Mouse (Mus musculus): ENCODE measurements at regions not wholly inside any gene's neighbourhood (a gene's known extent, or its start where the extent isn't known, plus 50 kb on each side); places are given as distances from the start of the nearest gene placed in this dataset.

- no peak for ATAC-seq (replicated peaks; ENCODE audit: low FRiP score, poor library complexity, severe bottlenecking)
Measured at GRCm38 (mm10) chr13:28508184-28508583, 250.9 kb downstream of the Gm11361 start.

GRCm38 (mm10) chr13:28507783-28508182, 250.5 kb downstream of the Gm11361 start:
- ATAC-seq (replicated peaks; ENCODE audit: low FRiP score, poor library complexity, severe bottlenecking) = no peak

GRCm38 (mm10) chr13:28504340-28504739, 247.0 kb downstream of the Gm11361 start:
- ATAC-seq (replicated peaks; ENCODE audit: low FRiP score, poor library complexity, severe bottlenecking) = no peak

- no peak for ATAC-seq (replicated peaks; ENCODE audit: low FRiP score, poor library complexity, severe bottlenecking)
Measured at GRCm38 (mm10) chr13:28502171-28502570, 244.8 kb downstream of the Gm11361 start.

- no peak for ATAC-seq (replicated peaks; ENCODE audit: low FRiP score, poor library complexity, severe bottlenecking)
Measured at GRCm38 (mm10) chr13:28500697-28501096, 243.4 kb downstream of the Gm11361 start.

GRCm38 (mm10) chr13:28497483-28497882, 240.2 kb downstream of the Gm11361 start:
- no peak for ATAC-seq (replicated peaks; ENCODE audit: low FRiP score, poor library complexity, severe bottlenecking)

- ATAC-seq (replicated peaks; ENCODE audit: low FRiP score, poor library complexity, severe bottlenecking) = no peak
Measured at GRCm38 (mm10) chr13:28492015-28492414, 234.7 kb downstream of the Gm11361 start.

GRCm38 (mm10) chr13:28483727-28484126, 226.4 kb downstream of the Gm11361 start:
- no peak for ATAC-seq (replicated peaks; ENCODE audit: low FRiP score, poor library complexity, severe bottlenecking)

GRCm38 (mm10) chr13:28481224-28481965, 224.1 kb downstream of the Gm11361 start:
- ATAC-seq (replicated peaks; ENCODE audit: low FRiP score, poor library complexity, severe bottlenecking) = no peak

GRCm38 (mm10) chr13:28466151-28466550, 208.8 kb downstream of the Gm11361 start:
- ATAC-seq (replicated peaks; ENCODE audit: low FRiP score, poor library complexity, severe bottlenecking) = no peak

- ATAC-seq (replicated peaks; ENCODE audit: low FRiP score, poor library complexity, severe bottlenecking) = no peak
Measured at GRCm38 (mm10) chr13:28465187-28465880, 208.0 kb downstream of the Gm11361 start.

- ATAC-seq (replicated peaks; ENCODE audit: low FRiP score, poor library complexity, severe bottlenecking) = no peak
Measured at GRCm38 (mm10) chr13:28461281-28461680, 204.0 kb downstream of the Gm11361 start.

- no peak for ATAC-seq (replicated peaks; ENCODE audit: low FRiP score, poor library complexity, severe bottlenecking)
Measured at GRCm38 (mm10) chr13:28457403-28457802, 200.1 kb downstream of the Gm11361 start.

GRCm38 (mm10) chr13:28455878-28456277, 198.6 kb downstream of the Gm11361 start:
- ATAC-seq (replicated peaks; ENCODE audit: low FRiP score, poor library complexity, severe bottlenecking) = no peak

GRCm38 (mm10) chr13:28455016-28455415, 197.7 kb downstream of the Gm11361 start:
- no peak for ATAC-seq (replicated peaks; ENCODE audit: low FRiP score, poor library complexity, severe bottlenecking)

GRCm38 (mm10) chr13:28450699-28451445, 193.5 kb downstream of the Gm11361 start:
- ATAC-seq (replicated peaks; ENCODE audit: low FRiP score, poor library complexity, severe bottlenecking) = no peak

- no peak for ATAC-seq (replicated peaks; ENCODE audit: low FRiP score, poor library complexity, severe bottlenecking)
Measured at GRCm38 (mm10) chr13:28449026-28449425, 191.7 kb downstream of the Gm11361 start.

GRCm38 (mm10) chr13:28442250-28442649, 184.9 kb downstream of the Gm11361 start:
- ATAC-seq (replicated peaks; ENCODE audit: low FRiP score, poor library complexity, severe bottlenecking) = no peak

GRCm38 (mm10) chr13:28433445-28433844, 176.1 kb downstream of the Gm11361 start:
- no peak for ATAC-seq (replicated peaks; ENCODE audit: low FRiP score, poor library complexity, severe bottlenecking)

- no peak for ATAC-seq (replicated peaks; ENCODE audit: low FRiP score, poor library complexity, severe bottlenecking)
Measured at GRCm38 (mm10) chr13:28432017-28432416, 174.7 kb downstream of the Gm11361 start.

- ATAC-seq (replicated peaks; ENCODE audit: low FRiP score, poor library complexity, severe bottlenecking) = no peak
Measured at GRCm38 (mm10) chr13:28426085-28426484, 168.8 kb downstream of the Gm11361 start.
